Mouse (Mus musculus) B cell, adult 62 days (primary cell): ENCODE results near the gene Txnl4b. TPM values are rescaled to one million over a fixed set of nuclear protein-coding genes. Genes with fewer than 3 reads are reported as not detected.

Source experiments
- total RNA-seq: library from RNA; stranded (reverse); gene quantifications from 4 replicates; pipeline ENCODE4 v1.2.4, GENCODE M21; 2023

Gene Txnl4b
- 4.4 to 6.8 TPM (median 5.5 TPM) in 4 replicates for total RNA-seq

DNA sequence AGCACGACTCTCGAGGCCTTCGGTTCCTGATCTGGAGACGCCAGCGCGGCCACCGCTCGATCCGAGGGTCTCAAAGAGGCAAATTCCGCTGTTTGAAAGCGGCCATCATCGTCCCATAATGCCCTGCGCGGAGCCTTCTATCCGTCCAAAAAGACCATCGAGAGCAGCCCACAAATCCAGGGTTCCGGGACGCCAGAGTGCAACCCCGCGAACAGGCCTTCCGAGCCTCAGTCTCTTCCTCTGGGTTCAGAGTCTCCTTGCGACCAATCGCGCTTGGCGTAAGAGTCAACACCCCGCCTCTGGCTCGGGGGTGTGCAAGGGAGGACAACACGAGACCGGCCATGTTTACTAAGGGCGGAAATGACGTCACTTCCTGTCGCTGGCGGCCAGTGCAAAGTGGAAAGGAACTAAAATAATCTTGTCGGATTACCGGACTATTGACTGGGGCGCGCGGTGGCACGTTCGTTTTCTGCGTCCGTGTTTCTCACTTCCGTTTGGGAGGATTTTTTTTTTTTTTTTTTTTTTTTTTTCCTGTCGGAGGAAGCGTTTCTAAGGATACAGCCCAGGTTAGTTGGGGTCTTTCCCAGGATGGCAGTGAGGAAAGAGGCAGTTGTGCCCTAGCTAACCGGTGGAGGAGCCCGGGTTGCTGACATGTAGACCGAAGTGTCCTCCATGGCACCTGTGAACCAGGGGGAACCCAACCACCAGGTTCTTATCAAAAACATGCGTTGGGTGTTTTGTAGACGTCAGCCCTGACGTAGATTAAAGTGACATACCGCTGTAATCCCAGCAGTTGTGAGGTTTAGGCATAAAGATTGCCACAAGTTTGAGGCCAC is at the start of gene Txnl4b, which contains the start of gene Dhx38:
Gene Txnl4b (plus strand): TSS at position 395 of the 836 bp plus-strand sequence.
Gene Dhx38 (minus strand): TSS at position 364 of the 836 bp plus-strand sequence.

DNA sequence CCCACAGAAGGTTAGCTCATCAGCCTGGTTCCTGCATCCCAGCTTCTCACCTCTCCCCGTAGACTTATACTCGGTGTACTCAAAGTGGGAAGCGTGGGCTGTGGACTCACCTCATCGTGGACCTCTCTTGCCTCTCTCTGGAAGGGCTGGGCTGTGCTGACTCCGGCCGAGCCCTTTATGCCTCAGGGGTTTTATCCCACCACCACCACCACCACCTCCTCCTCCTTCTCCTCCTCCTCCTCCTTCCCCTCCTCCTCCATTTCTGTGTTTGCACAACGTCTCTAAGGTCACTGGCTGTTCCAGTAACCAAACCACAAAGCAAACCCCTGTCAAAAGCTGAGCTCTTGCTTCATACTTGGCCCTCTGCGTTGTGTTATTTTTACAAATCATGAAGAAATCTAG is 13.2 kb downstream of the Txnl4b start, which contains the start of gene Hp:
Gene Hp (minus strand): TSS at position 273 of the 402 bp plus-strand sequence.

DNA sequence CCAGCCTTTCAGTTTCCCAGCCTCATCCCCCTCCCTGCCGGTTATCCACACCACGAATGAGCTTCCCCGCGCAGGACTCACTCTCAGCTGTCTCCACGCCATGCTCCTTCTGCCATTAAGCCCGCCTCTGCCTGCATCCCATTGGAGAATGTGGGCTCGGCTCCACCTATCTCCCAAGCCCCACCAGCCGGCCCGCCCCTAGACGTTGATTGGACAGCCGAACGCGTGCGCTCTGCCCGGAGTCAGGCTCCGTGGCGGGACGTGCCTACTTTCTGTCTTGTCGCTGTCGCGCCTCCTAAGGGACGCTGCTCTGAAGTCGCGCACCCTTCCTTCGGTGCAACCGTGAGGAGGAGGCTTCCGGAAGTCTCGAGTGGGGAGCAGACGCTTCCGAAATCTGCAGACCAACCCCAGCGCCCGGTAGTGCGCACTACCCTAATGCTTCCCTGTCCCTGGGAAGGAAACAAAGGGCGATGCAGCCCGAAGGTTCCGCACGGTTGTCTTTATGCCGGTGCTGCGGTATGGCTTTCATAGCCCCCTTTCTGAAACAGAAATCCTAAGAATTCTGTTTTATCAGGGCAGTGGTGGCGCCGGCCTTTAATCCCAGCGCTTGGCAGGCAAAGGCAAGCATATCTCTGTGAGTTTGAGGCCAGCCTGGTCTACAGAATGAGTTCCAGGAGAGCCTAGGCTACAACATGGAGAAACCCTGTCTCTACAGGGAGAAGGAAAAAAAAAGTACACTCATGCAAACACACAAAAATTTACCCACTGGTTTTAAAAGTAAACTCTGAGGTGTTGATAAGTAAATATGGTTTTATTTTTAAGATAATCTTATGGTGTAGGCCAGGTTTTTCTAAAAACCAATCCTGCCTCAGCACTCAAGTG is 42.8 kb downstream of the Txnl4b start, which contains the start of gene Dhodh:
Gene Dhodh (minus strand): TSS at position 403 of the 882 bp plus-strand sequence.

DNA sequence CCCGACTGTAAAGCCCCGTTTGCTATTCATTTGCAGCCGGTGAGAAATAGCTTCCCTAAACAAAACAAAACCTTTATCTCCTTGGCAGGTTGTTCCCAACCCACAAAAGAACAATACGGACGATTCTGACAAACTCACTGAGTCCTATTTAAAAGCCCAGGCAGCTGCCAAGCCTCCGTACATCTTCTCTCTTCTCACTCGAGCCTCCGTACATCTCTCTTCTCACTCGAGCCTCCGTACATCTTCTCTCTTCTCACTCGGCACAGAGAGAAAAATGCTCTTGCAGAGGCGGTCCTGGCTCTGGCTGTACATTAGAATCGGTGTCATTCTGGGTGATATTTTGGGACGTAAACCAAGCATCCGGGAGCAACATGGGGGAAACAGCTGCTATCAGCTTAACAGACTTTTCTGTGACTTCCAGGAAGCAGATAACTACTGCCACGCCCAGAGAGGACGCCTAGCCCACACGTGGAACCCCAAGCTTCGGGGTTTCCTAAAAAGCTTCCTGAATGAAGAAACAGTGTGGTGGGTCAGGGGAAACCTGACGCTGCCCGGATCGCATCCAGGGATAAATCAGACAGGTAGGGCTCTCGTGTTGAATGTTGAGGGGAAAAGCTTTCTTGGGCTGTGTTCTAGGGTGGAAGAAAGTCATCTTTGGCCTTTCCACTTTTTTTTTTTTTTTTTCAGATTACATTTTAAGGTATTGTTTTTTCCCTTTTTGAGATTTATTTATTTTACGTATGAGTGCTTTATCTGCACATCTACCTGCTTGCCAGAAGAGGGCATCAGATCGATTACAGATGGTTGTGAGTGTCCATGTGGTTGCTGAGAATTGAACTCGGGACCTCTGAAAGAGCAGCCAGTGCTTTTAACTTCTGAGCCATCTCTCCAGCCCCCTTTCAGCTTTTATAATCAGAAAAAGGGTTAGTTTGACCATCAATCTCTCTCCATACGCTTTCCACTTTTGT is 48.8 kb downstream of the Txnl4b start, which contains the start of gene Pkd1l3:
Gene Pkd1l3 (plus strand): TSS at position 275 of the 968 bp plus-strand sequence.

Other genes starting within 250 kb of the Txnl4b start
- gene Pmfbp1, start 71.9 kb upstream of the Txnl4b start, total RNA-seq, result not detected in 4 replicates
- 81.0 to 87.6 TPM (median 84.8 TPM) in 4 replicates for gene Dhx38, start within 50 bp of the Txnl4b start, total RNA-seq
- not detected in 4 replicates for gene Hp, start 13.3 kb downstream of the Txnl4b start, total RNA-seq
- 18.9 to 28.1 TPM (median 23.8 TPM) in 4 replicates for gene Dhodh, start 42.8 kb downstream of the Txnl4b start, total RNA-seq
- gene Pkd1l3, start 48.6 kb downstream of the Txnl4b start, total RNA-seq, result 1.2 to 2.2 TPM (median 1.3 TPM) in 4 replicates
- 105 to 121 TPM (median 114 TPM) in 4 replicates for gene Ist1, start 127.4 kb downstream of the Txnl4b start, total RNA-seq
- 25.1 to 27.9 TPM (median 26.7 TPM) in 4 replicates for gene Zfp821, start 139.7 kb downstream of the Txnl4b start, total RNA-seq
- gene Atxn1l, start 171.8 kb downstream of the Txnl4b start, total RNA-seq, result 34.7 to 38.9 TPM (median 37.9 TPM) in 4 replicates
- gene Ap1g1, start 212.7 kb downstream of the Txnl4b start, total RNA-seq, result 83.4 to 104 TPM (median 92.7 TPM) in 4 replicates